Mouse (Mus musculus): ENCODE measurements around the gene Wdr25.
A peak's percentile ranks its signal among the peaks of the same experiment; 100 is the strongest.

The Wdr25 gene

GRCm38 (mm10) chr12:108936834-108937233 lies 43.4 kb downstream of the Wdr25 start:
- DNase-seq (ENCODE audit: inconsistent ontology term): peak; percentile 75

- no peak for DNase-seq (ENCODE audit: inconsistent ontology term)
Observed at GRCm38 (mm10) chr12:108937506-108937905, 44.1 kb downstream of the Wdr25 start.

- no peak for DNase-seq (ENCODE audit: inconsistent ontology term)
Observed at GRCm38 (mm10) chr12:108938844-108939243, 45.4 kb downstream of the Wdr25 start.

- DNase-seq (ENCODE audit: inconsistent ontology term): no peak
Observed at GRCm38 (mm10) chr12:108939317-108939716, 45.9 kb downstream of the Wdr25 start.

GRCm38 (mm10) chr12:108940255-108940654 lies 46.8 kb downstream of the Wdr25 start:
- no peak for DNase-seq (ENCODE audit: inconsistent ontology term)

- no peak for DNase-seq (ENCODE audit: inconsistent ontology term)
Observed at GRCm38 (mm10) chr12:108941282-108941681, 47.9 kb downstream of the Wdr25 start.

GRCm38 (mm10) chr12:108942203-108942923 lies 48.9 kb downstream of the Wdr25 start:
- no peak for DNase-seq (ENCODE audit: inconsistent ontology term)

GRCm38 (mm10) chr12:108953011-108953550 lies 59.6 kb downstream of the Wdr25 start:
- DNase-seq (ENCODE audit: inconsistent ontology term): peak; percentile 68

- peak; percentile 82 for DNase-seq (ENCODE audit: inconsistent ontology term)
Observed at GRCm38 (mm10) chr12:108953838-108954237, 60.4 kb downstream of the Wdr25 start.

- peak; percentile 88 for DNase-seq (ENCODE audit: inconsistent ontology term)
Observed at GRCm38 (mm10) chr12:108954456-108954855, 61.0 kb downstream of the Wdr25 start.

GRCm38 (mm10) chr12:108958483-108958882 lies 65.1 kb downstream of the Wdr25 start:
- DNase-seq (ENCODE audit: inconsistent ontology term): no peak

GRCm38 (mm10) chr12:108958991-108959638 lies 65.7 kb downstream of the Wdr25 start:
- peak; percentile 33 for DNase-seq (ENCODE audit: inconsistent ontology term)

- peak; percentile 92 for DNase-seq (ENCODE audit: inconsistent ontology term)
Observed at GRCm38 (mm10) chr12:108959639-108960219, 66.3 kb downstream of the Wdr25 start.

- DNase-seq (ENCODE audit: inconsistent ontology term): peak; percentile 89
Observed at GRCm38 (mm10) chr12:108960225-108960624, 66.8 kb downstream of the Wdr25 start.

GRCm38 (mm10) chr12:108967631-108968030 lies 74.2 kb downstream of the Wdr25 start:
- DNase-seq (ENCODE audit: inconsistent ontology term): no peak

GRCm38 (mm10) chr12:108968031-108968430 lies 74.6 kb downstream of the Wdr25 start:
- peak; percentile 61 for DNase-seq (ENCODE audit: inconsistent ontology term)

GRCm38 (mm10) chr12:108971446-108971845 lies 78.0 kb downstream of the Wdr25 start:
- no peak for DNase-seq (ENCODE audit: inconsistent ontology term)

GRCm38 (mm10) chr12:108972234-108972633 lies 78.8 kb downstream of the Wdr25 start:
- DNase-seq (ENCODE audit: inconsistent ontology term): no peak

GRCm38 (mm10) chr12:108979977-108980376 lies 86.5 kb downstream of the Wdr25 start:
- no peak for DNase-seq (ENCODE audit: inconsistent ontology term)

GRCm38 (mm10) chr12:108981941-108982683 lies 88.7 kb downstream of the Wdr25 start:
- peak; percentile 85 for DNase-seq (ENCODE audit: inconsistent ontology term)

- no peak for DNase-seq (ENCODE audit: inconsistent ontology term)
Observed at GRCm38 (mm10) chr12:108982684-108982960, 89.2 kb downstream of the Wdr25 start.

- no peak for DNase-seq (ENCODE audit: inconsistent ontology term)
Observed at GRCm38 (mm10) chr12:108983496-108983895, 90.1 kb downstream of the Wdr25 start.

All from Muller cell, postnatal 12 days (primary cell).